Mouse (Mus musculus) adrenal gland, postnatal 4 days (tissue): ENCODE data around the gene Gli2. TPM values are rescaled to one million over a fixed set of nuclear protein-coding genes. Genes with fewer than 3 reads are reported as not detected.

Source experiments
- DNase-seq, 2 experiments: peaks; one replicate each; pipeline ENCODE4 v3.0.0; 2021 to 2022; ENCODE audit warnings: low spot score in 2 of 2, mixed read lengths in 2 of 2
- total RNA-seq, 2 experiments: library from RNA; stranded (reverse); gene quantifications; 2 replicates each; pipeline ENCODE4 v1.2.3; 2021

Gene Gli2
- total RNA-seq, 2 experiments from 2014 or later, result 3.9 to 4.3 TPM

DNA sequence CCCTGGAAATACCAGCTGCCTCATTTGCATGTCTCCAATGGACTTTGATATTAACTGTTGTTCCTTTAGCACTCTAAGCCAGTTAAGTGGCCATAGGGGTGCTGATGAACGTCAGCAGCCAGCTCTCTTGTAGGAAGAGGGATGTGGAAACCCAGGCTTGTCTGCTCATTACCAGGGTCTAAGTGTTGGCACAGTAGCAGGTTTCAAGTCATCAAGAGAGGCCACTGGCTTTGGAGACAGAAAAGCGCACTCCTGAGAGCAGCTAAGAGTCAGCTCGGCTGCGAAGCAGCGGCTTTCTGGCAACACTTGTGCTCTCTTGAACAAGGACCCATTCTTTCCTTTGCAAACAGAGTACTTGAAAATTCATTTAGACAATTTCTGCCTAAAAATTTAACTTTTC is 148.1 kb downstream of the Gli2 start:
- DNase-seq, result no peak

- no peak for DNase-seq
These were observed 148.5 kb downstream of the Gli2 start for GRCm38 (mm10) chr1:118904909-118905308.

DNA sequence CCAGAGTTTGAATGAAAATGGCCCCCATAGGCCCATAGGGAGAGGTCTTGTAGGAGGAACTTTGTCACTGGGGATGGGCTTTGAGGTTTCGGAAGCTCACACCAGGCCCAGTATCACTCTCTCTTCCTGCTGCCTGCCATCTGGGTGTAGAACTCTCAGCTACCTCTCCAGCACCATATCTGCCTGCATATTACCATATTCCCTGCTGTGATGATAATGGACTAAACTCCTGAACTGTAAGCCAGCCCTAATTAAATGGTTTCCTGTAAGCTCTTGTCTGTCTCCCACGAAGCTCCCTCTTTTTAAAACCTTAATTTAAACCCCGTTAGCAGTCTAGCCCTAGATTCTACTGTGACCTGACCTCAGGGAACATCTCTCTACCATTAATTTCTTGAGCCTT is 149.0 kb downstream of the Gli2 start:
- DNase-seq, result no peak

GRCm38 (mm10) chr1:118903742-118904141 is 149.7 kb downstream of the Gli2 start:
- no peak for DNase-seq

GRCm38 (mm10) chr1:118901868-118902586 is 151.4 kb downstream of the Gli2 start:
- DNase-seq, result no peak

GRCm38 (mm10) chr1:118898351-118898750 is 155.1 kb downstream of the Gli2 start:
- DNase-seq, result no peak

DNA sequence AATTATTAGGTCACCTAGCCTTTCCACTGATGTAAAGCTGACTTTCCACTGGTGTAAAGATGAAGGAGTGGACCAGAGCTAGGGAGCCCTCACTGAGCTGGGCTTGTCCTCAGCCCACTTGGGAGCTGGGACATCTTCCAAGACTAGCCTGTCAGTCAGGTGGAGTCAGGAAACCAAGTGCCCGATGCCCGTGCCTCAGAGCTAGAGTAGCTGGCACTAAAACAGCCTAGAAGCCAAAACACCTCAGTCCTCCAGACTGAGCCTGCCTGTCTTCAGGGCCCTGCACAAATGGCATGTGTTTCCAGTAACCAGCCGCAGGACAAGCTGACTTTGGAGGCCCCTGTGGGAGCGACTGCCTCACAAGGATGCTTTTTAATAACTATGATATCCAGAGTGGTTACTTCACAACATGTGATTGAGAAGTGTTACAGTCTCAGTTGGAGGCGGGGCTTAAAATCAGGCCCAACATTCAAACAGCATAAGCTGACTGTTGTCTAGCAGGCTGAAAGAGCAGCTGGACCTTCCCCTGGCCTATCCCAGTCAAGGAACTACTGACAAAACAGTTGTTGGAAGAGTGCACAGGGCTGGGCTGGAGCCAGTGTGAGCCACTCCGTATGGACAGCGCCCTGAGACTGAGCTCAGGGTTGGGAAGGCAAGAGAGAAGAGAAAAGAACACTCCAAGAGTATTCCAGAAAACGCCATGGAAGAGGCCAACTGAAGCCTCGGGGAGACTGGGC is 158.2 kb downstream of the Gli2 start:
- no peak for DNase-seq

- DNase-seq, result no peak
These were observed 162.0 kb downstream of the Gli2 start for GRCm38 (mm10) chr1:118891395-118891794.

- DNase-seq, result no peak
These were observed 163.1 kb downstream of the Gli2 start for GRCm38 (mm10) chr1:118890125-118890875.

GRCm38 (mm10) chr1:118880781-118881247 is 172.6 kb downstream of the Gli2 start:
- DNase-seq, result no peak

DNA sequence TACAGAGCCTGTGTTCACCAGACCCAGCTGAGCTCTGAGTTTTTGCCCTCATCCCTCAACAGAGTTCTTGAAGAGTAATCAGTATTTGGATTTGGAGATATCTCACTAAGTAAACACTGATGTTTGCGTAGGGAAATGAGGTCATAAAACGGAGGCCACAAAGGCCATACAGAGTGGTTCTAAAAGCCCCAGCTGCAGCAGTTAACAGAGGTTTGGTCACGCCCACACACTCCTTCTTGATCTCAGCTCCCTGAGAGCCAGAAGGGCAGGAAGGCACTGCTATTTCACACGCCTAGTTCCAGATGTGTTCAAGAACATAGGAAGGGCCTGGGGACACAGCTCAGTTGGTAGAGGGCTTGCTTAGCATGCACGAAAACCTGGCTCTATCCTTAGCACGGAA is 175.1 kb downstream of the Gli2 start:
- no peak for DNase-seq

DNA sequence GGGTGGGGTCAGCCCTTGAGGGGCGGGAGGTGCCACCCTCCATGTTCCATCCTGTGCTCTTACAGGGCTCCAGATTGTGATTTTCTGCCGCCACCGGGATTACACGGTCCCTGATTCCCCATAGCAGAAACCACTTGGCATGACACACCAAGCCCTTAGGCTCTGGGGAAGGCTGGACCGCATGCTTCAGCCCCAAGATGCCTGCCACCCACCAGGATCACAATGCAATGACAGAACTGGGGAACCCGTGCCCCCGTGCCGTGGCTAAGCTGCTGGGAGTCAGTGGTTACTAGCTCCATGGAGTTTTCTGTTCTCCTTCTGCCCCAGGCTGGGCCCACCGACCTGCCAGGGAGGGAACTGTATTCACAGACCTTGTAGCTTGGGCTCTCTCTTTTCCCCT is 178.2 kb downstream of the Gli2 start:
- no peak for DNase-seq

GRCm38 (mm10) chr1:118873559-118873958 is 179.9 kb downstream of the Gli2 start:
- DNase-seq, result no peak

DNA sequence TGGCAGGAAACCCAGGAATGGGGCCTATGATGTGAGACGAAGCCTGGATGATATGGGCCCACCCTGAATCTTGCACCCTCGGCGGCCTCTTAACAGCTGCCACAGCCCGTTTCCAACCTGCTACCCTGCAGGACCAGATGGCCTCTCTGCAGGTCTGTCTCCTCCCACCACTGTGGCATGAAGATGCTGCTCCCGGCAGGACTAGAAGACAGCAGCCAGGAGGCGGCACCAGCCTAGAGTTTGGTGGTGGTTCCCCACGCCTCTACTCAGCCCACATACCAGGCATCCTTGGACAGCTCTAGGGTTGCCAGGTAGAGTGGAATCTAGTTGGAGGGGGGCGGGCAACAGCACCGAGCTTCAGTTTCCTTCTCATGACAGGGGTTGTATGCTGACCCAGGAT is 188.7 kb downstream of the Gli2 start:
- DNase-seq, result no peak

DNA sequence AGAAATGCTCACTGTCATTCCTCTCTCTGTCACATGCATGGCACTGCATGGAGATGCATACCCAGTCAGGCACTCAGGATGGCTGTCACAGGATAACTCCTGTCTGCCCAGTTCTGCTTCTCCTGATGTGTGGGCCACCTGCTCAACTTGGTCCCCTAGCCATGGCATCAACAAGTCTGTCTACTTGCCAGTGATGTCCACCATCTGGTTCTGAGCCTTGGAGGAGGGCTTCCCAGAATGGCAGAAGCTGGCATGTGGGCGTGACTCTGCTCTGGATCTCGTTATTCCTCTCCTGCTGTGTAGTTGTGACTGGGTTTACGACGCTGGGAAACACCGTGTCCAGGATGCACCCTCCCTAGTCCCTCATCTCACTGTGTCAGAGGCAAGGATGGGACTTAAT is 189.4 kb downstream of the Gli2 start:
- DNase-seq, result no peak

- no peak for DNase-seq
These were observed 195.3 kb downstream of the Gli2 start for GRCm38 (mm10) chr1:118858101-118858500.

- no peak for DNase-seq
These were observed 222.8 kb downstream of the Gli2 start for GRCm38 (mm10) chr1:118830658-118831057.

DNA sequence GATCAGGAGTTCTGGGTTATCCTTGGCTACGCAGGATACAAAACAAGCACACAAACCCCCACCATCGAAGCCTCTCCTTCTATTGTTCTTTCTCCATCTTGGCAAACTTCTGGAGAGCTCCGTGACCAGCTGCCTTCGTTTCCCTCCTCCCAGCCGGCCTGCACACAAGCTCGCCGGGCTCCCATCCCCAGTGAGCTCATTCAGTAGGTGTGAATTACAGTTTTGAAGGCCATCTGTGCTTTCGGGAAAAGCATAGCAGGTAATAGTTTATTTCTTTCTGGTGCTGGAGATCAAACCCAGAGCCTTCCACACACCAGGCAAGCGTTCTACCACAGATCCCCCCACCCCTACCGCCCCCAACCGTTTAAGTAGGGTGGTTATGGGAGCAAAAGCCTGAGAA is 226.8 kb downstream of the Gli2 start:
- DNase-seq, result no peak

DNA sequence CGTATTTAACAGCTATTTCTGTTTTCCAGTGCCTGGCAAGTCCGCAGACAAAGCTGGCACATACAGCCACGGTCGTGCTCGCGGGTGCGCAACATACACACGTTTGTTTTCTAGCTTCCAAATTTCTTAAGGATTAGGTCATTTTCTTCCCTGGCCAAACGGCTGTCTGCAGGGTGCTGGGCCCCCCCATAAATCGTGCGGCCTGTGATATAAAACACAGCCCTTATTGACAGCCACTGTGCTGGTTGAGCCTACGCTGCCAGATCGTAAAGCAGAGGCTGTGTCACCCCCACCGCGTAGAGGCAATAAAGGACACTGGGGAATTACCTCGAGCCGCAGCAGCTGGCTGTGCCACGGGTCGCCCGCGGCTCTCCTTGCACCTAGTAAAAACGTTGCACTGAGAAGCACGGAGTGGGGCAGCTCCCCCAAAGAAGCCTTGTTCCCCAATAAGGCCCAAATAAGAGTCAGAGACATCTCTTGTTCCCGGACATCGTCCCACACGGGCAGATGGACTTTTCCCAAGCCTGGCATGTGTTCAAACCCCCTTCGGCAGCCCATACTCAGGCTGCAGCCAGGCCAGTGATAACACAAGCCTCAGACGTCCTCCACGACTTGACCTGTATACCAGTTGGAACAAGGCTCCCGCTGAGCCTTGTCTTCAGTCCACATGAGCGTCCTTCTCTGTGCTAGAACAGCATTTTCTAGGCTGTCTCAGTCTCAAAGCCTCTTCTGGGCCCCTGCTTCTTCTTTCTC is 227.8 kb downstream of the Gli2 start:
- no peak for DNase-seq

- no peak for DNase-seq
These were observed 228.4 kb downstream of the Gli2 start for GRCm38 (mm10) chr1:118825035-118825434.

DNA sequence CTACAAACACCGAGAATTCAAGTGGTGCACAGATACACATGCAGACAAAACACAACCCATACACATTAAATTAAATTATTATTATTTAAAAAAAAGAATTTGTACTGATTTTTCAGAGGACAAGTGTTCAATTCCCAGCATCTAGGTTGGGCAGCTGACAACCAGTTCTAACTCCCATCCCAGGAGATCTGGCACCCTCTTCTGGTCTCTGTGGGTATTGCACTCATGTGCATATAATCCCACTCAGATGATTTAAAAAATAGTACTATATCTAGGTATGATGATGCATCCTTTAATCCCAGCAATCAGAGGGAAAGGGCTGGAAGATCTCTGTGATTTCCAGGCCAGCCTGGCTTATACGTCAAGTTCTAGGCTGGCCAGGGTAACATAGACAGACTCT is 231.2 kb downstream of the Gli2 start:
- DNase-seq, result no peak
